Mouse (Mus musculus): ENCODE measurements around the gene Sema7a.

The Sema7a gene

DNA sequence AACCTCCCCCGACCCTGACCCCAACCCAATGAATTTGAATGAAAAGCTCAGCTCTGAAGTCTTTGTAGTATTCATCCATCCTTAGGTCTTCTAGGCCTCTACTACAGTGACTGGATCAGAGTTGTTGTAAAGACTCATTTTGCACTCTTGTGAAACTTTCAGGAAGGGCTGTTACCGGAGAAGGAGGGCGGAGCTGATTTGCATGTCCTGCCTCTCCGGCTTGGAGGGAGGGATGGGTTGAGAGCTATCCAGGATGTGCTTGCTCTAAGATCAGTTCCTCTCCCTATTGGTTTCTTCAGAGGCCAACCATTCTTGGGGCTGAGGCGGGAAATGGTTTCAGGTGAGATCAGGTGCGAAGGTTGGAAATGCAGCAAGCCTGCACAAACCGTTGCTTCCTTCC lies 71.1 kb downstream of the Sema7a start:
- no peak for DNase-seq (ENCODE audit: low spot score in 2 of 2)

DNA sequence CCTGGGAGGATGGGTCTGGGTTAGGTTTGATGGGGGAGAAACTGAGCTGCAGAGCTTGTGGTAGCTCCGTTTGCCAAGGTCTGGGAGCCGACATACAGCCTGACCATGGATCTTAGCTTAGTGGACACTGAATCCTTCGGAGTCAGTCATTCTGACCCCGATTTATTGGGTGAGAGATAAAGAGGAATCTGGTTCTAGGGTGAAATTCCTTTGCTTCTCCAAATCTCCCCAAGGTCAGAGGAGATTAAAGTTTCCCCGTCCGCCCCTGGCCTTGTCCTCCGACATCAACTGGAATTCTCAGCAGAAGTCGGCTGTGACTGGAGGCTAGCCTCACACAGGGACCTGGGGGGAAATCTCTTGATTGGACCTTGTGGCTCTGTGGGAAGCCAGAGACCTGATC lies 71.6 kb downstream of the Sema7a start:
- DNase-seq (ENCODE audit: low spot score in 2 of 2), result no peak

Data from left cerebral cortex, adult 9 months (tissue).